Mouse (Mus musculus): ENCODE measurements around the gene Aldh16a1.
"Not testable (repeated sequence)": the region's sequence is repeated elsewhere in the genome, so short reads cannot be mapped to it uniquely, and the experiment has no call there.

Gene Aldh16a1

DNA sequence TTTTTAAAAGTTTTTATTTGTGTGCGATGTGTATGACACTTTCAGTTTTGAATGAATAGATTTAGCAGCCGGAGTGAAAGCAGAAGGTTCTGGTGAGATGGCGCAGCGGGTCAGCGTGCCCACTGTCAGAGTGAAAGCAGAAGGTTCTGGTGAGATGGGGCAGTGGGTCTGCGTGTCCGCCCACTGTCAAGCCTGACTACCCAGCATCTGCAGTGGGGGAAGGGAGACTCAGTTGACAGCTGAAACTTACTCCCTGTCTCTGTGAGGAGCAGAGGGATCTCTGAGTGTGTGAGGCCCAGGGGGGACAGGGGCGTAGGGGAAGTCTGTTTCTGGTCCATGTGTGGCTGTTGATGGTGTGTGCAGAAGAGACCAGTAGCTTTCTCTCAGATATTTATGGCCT, 36.8 kb downstream of the Aldh16a1 start:
- DNase-seq (ENCODE audit: low spot score) = no peak

DNA sequence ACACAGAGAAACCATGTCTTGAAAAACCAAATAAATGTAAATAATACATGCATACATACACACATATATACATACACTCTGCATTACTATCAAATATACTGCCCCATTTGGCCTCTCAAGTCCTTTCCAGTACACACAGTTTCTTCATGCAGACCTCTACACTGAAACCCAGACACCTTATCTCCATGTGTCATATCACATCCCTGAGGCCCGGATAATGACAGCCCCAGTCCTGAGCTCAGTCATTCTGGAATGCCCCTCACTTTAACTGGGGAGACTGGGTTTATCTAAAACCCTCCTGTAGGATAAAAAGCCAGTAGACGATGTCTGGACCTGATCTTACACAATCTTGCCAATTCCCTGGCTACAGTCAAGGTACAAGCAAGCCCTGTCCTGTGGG, 40.9 kb downstream of the Aldh16a1 start:
- no peak for DNase-seq (ENCODE audit: low spot score)

DNA sequence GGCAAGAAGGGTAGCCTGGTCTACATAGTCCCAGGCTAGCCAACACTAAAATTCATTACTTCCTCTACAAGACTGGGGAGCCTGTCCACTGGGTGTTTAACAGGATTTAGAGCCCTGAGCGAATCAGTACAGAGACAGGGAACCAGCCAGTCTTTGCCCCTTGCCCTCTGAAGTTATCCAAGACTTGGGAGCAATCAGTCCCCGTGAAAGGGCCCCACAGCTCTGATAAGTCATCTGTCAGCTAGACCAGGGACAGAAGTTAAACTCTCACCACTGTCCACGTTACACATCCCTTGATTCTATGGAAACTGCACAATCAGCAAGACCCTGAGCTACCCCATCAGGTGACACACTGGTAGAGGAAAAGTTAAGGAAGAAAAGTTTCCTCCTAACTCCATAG, 41.9 kb downstream of the Aldh16a1 start:
- no peak for DNase-seq (ENCODE audit: low spot score)

DNA sequence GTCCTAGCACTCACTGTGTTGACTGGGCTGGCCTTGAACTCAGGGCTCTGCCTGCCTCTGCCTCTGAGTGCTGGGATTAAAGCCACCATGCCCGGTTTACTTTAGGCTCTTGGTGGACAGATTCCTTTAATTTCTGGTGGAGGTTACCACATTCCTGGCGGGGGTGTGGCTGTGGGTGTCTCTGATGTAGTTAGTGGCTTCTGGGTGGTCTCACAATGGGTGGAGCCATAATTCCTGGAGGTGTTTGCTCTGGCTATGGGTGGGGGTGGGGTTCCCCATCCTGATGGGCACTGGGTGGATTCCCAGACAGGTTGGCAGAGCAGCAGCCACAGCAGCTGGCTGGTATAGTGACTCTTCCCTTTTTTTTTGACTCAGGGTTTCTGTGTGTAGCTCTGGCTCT, 42.4 kb downstream of the Aldh16a1 start:
- no peak for DNase-seq (ENCODE audit: low spot score)

DNA sequence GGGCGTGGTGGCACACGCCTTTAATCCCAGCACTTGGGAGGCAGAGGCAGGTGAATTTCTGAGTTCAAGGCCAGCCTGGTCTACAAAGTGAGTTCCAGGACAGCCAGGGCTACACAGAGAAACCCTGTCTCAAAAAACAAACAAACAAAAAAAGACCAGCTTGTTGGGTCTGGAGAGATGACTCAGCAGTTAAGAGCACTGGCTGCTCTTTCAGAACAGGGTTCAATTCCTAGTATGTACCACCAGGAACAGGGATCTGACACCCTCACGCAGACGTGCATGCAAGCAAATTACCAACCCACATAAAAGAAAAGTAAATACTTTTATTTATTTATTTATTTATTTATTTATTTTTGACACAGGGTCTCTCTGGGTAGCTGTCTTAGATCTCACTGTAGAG, 44.3 kb downstream of the Aldh16a1 start:
- DNase-seq (ENCODE audit: low spot score) = not testable (repeated sequence)

DNA sequence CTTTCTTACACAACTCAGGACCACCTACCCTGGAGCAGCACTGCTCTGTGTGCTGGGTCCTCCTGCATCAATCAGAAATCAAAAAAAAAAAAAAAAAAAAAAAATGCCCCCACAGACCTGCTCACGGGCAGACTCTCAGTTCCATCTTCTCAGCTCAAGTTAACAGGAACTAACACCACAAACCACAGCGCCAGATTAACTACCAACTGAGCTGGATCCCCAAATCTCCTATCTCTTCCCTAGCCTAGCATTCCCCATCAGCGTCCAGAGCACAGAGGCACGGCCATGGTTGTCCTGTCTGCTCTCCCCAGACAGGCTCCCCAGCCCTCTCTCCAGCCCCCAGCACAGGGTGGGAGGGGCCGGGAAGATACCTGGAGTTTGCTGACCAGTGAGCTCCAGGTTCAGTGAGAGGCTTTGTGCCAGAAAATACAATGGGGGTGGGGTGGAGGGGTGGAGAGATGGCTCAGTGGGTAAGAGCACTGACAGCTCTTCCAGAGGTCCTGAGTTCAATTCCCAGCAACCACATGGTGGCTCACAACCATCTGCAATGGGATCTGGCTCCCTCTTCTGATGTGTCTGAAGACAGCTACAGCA, 47.2 kb downstream of the Aldh16a1 start:
- no peak for DNase-seq (ENCODE audit: low spot score)

DNA sequence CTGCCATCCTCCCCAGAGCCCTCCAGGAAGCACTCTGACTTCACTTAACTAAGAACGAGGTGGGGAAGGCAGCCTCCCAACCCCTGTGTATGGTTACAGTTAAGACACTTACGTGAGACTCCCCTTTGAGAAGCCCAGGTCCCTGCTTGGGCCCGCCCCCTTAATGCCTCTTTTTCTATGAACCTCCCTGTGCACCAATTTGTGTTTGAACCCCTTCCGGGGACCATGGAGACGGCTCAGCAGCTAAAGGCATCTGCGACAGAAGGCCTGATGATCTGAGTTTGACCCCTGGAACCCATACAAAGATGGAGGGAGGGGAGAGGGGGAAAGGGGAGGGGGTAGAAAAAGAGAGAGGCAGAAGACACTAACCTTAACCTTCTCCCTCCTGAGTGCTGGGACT, 47.9 kb downstream of the Aldh16a1 start:
- no peak for DNase-seq (ENCODE audit: low spot score)

DNA sequence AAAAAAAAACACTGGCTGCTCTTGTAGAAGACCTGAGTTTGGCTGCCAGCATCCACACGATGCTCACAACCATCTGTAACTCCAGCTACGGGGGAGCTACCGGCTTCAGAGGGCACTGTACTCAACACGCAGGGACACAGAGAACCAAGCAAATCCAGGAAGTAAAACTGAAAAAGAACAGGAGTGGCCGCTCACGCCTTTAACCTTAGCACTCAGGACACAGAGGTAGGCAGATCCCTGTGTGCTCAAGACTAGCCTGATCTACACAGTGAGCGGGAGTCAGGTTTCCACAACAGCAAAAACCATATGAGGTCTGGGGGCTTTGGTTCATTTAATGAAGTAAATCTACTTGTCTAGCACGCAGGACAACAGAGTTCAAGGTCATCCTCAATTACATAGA, 48.9 kb downstream of the Aldh16a1 start:
- DNase-seq (ENCODE audit: low spot score) = no peak

DNA sequence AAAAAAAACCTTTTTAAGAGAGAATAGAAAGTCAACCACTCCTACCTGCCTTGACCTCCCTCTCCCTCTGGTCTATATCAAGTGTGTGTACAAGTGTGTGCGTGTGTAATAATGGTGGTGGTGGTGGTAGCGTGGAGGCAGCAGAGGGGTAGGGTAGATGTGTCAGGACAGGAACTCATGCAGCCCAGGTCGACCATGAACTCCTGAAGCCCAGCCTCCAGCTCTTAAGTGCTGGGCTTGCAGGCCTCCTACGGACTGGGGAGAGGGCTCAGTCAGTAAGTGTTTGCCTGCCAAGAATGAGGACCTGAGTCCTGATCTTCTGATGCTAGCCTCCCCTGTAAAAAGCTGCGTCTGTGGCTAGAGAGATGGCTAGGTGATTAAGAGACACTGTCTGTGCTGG, 49.4 kb downstream of the Aldh16a1 start:
- DNase-seq (ENCODE audit: low spot score) = no peak

DNA sequence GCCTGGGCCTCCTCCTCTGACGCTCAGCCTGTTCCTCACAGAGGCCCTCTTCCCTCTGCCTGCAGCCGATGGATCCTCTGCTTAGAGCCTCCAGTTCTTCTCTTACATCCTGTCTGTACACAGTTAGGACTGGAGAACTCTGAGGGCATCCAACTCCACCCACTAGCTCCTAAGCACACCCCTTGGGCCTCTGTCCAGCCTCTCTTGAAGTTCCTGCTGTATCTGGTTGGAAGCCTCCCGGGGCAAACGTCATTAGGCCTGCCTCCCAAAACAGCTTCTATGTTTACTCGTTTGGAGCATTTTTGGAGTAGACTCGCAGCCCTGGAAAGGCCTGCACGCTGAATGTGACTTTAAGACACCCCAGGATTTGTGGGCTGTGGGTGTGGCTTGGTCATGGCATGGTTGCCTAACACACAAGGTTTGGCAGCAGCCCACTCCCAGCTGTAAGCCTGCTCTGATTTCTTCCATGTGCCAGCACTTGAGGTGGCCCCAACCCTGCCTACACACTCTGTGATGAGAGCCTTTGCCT, 50.7 kb downstream of the Aldh16a1 start, which contains the start of gene Fcgrt:
Fcgrt (minus strand) TSS at position 200 of the 529 bp plus-strand sequence.
- no peak for DNase-seq (ENCODE audit: low spot score)

DNA sequence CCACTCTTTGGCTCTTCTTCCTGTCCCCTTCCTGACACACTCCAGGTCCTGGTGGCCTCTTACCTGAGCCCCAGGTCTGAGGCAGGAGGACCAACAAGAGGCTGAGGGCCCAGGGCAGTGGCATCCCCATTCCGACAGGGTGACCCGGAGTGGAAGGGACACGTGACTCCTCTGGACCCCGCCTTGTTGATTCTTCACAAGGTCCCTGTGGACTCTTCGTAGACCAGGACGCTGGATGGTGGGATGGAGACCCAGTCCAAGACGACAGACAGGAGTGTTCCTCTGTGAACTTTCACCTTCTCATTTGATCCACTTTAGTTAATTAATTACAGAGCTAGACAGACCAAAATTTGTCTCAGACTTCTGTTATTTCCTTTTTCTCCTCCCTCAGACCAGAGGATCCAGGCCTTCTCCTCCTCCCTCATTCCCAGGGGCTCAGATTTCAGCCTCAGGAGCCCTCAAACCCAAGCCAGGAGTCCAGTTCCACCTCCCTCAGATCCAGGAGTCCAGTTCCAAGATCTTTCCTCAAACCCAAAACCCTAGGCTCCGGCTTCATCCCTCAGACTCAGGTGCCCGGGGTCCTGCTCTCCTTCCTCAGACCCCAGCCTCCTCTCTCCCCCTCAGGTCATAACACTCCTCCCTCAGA, 51.3 kb downstream of the Aldh16a1 start:
- no peak for DNase-seq (ENCODE audit: low spot score)

DNA sequence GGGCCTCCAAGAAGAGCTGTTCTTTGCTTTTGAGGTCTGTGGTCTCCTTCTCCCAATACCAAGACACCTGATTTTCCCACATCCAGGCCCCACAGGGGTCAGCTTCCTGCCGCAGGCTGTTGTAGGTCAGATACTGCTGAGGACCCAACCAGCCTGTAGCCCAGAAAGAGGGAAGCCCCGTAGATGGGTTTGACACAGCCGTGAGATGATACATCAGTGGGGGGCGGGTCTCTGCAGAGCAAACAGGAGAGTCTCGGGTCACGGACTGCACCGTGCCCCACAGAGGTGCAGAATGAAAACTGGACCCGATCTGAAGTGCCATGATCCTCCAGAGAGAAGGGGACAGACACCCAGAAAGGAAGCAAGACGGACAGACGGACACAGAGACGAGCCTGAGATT, 51.9 kb downstream of the Aldh16a1 start:
- no peak for DNase-seq (ENCODE audit: low spot score)

DNA sequence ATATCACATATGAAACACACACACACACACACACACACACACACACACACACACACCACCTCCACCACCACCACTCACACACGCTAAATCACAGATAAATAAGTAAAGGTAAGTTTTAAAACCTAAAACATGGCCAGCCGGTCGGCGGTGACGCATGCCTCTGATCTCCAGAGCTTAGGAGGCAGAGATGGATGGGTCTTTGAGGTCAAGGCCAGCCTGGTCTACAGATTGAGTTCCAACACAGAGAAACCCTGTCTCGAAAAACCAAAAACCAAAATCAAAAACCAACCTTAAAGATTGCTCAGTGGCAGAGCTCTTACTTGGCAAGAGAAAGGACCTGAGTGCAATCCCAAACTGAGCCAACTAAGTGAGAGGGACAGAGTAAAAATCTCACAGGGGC, 54.3 kb downstream of the Aldh16a1 start:
- no peak for DNase-seq (ENCODE audit: low spot score)

DNA sequence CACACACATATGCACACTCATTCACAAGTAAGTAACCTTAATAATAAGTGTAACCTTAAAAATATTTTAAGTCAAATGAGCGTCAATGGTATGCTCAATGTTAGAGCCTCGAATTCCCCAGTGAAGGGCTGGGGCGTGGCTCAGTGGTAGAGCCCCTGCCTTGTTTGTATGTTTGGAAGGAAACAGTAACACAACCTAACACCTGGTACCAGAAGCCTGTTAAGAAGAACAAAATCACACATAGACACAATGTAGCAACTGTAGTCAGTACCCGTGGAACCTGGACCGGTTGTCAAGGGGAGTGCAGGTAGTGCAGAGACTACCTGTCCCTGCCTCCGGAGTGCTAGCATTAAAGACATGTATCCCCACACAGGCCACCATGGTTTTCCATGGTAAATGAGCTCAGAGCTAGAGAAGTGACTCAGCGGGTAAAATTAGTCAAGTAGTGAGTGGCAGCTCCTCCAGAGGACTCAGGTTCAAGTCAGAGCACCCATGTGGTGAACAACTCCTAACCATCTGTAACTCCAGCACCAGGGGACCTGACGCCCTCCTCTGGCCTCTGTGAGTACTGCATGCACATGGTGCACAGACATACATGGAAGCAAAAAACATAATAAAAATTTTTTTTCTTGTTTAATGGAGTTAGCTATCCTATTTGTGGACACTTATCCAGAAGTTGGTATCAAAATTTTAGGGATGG, 55.7 kb downstream of the Aldh16a1 start:
- no peak for DNase-seq (ENCODE audit: low spot score)

DNA sequence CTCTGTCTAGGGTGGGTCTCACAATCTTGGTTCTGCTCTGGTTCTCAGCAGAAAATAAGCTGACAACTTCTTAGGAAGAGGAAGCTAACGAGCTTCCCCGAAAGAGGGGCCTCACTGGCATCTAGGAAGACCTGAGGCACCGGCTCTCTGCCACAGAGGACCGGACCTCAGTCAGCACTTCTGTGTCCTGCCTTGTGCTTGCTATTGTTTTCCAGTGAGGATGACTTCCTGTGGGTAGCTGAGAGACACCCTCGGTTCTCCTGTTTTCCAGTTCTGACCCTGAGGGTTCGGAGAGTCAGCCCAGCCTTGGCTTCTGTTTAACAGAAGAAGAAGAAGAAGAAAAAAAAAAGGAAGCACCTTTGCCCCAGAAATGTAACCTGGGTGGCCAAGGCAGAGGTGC, 56.9 kb downstream of the Aldh16a1 start:
- no peak for DNase-seq (ENCODE audit: low spot score)

DNA sequence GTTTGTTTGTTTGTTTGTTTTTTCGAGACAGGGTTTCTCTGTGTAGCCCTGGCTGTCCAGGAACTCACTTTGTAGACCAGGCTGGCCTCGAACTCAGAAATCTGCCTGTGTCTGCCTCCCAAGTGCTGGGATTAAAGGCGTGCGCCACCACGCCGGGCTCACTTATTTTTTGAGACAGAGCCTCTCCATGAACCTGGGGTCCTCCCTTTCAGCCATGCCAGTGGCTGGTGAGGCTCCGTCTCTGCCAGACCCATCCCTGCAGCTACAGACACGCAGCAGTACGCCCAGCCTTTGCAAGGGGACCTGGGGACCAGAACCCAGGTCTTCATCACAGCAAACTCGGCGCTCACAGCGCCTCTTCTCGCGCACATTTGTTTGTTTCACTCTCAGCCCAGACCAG, 58.4 kb downstream of the Aldh16a1 start:
- DNase-seq (ENCODE audit: low spot score) = not testable (repeated sequence)

DNA sequence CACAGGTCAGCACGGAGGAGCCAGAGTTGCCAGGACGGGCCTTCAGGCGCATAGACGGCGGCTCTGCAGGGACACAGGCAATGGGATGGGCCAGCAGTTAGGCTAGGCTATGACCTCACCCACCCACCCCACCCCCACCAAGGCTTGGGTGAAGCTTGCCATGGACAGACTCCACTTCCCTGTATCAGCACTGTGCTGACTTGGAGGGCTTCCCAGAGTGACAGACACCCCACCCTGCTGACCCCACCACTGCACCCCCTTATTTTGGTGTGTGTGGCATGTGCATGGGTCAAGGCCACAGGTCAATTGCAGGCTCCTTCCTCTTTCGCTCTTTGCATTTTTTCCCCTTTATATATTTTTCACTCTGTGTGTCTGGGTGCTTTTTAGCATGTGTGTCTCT, 59.0 kb downstream of the Aldh16a1 start:
- DNase-seq (ENCODE audit: low spot score) = no peak

DNA sequence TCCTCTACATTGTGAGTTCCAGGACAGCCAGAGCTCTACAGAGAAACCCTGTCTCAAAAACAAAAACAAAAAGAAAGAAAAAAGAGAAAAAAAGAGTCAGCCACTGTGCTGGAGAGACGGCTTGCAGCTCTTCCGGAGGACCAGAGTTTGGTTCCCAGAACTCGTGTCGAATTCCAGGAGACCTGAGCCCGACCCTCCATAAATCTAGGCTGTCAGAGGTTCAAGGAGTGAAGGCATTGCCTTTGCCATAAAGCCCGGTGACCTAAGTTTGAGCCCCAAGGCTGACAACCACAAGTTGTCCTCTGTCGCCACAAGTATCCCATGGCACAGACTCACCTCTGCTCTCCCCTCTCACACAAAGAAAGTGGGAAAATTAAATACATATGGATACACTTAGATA, 60.3 kb downstream of the Aldh16a1 start:
- no peak for DNase-seq (ENCODE audit: low spot score)

DNA sequence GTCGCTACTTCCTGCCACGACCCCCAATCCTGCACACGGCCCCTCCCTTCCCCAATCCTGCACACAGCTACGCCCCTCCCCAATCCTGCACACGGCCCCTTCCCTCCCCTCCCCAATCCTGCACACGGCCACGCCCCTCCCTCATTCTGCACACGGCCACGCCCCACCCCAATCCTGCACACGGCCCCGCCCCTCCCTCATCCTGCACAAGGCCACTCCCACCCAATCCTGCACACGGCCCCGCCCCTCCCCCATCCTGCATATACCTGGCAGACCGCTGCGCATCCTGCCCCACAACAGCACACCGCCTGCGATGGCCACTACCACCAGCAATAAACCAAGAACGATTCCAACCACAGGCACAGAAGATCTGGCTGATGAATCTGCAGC, 60.9 kb downstream of the Aldh16a1 start:
- no peak for DNase-seq (ENCODE audit: low spot score)

DNA sequence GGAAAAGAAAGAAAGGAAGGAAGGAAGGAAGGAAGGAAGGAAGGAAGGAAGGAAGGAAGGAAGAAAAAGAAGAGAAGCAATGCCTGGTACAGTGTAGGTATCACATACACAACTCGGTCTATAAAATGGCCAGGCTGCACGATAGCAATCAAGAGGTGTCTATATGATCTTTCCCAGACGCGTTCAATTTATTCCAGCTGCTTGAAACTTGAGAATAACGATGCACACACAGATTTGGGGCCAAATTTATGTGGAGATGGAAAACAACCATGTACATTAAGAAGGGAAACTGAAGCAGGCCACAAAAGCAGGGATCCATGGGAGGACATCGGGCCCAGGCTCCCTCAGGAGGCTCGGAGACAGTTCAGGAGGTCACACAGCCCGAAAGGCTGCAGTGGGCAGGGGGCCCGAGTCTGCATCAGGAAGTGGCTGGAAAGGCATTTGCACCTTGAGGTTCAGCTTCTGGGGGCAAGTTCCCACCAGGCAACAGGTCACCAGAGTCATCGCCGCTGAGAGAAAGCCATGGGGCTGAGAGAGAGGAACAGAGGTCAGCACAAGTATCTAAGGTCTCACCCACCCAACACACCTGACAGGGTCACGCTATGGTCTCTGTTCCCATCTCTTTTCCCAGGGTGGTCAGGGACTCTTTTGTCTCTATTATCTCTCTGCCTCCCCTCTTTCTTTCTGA, 61.4 kb downstream of the Aldh16a1 start:
- no peak for DNase-seq (ENCODE audit: low spot score)

DNA sequence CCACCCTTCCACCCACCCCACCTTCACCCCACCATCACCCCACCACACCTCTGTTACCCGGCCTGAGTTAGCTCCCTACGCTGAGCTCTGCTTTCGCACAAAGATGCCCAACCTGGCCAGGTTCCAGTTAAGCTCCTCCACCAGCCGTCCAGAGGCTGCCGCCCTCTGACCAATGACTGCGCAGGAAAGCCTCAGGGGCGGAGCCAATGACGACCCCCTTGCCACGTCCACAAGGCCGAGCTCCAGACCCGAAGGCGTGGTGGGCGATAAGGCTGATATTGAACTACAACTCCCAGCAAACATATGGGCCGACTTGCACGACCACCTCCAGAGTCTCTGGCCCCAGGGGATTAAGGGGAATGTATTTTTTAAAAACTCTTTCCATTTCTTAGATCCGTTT, 62.3 kb downstream of the Aldh16a1 start, which contains the start of gene Rcn3:
Rcn3 (minus strand) TSS at position 174 of the 400 bp plus-strand sequence.
- DNase-seq (ENCODE audit: low spot score) = no peak
